Mouse (Mus musculus) CH12F3 (cell line): ENCODE measurements around the gene Vps13c.

Source experiments
- in situ Hi-C: fragments of 300-500 bp; cut with MboI; formaldehyde crosslinking; loops from 2 replicates; pipeline ENCODE4 v1.14.3; 2020; ENCODE audit warnings: low sequenced_read_pairs

The Vps13c gene

DNA sequence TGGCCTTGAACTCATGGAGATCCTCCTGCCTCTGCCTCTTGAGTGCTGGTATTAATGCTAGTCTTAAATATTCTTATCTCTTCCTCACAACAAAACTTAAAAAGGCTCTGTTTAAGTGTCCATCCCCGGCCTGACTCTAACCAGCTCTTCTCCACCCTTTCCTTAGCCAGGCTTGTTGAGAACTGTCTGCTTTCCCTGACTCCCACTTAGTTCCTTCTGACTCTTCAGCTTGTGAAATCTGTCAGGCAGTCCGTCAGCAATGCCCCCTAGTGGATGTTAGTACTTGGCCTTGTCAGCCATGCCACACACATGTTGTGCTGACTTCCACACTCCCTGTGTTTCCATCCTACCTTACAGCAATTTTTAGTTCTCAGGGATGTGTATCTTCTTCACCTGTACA lies 35.1 kb downstream of the Vps13c start:
- in situ Hi-C loops = no loop called here

GRCm38 (mm10) chr9:67877081-67877718 lies 37.0 kb downstream of the Vps13c start:
- in situ Hi-C loops = no loop called here

DNA sequence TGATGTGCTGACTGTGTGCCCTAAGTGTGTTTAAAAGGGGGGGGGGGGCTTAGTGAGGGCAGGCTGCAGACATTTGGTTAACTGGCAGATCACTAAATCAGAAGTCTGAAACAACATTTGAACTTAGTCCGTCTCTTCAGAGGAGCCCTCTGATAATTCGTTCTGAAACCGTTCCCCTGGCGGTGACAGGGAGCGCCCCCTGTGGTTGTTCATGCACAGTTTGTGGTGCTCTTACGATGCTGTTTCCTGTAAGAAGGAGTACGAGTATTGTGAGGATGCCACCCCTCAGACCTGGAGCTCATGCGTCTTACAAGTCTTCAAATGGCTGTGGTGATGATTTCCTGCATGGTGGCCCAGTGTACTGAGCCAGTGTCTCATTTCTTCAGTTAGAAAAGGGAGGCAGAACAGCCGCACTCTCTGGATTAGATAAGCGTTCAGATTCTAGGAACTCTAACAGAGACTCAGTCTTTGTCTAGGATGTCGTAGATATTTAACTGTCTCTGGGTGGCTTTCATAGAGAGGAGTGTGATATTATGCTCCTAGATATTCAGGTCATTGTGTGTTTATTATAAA lies 38.1 kb downstream of the Vps13c start:
- in situ Hi-C loops = no loop called here

- in situ Hi-C loops = no loop called here
These were observed 43.3 kb downstream of the Vps13c start for GRCm38 (mm10) chr9:67883349-67883984.

DNA sequence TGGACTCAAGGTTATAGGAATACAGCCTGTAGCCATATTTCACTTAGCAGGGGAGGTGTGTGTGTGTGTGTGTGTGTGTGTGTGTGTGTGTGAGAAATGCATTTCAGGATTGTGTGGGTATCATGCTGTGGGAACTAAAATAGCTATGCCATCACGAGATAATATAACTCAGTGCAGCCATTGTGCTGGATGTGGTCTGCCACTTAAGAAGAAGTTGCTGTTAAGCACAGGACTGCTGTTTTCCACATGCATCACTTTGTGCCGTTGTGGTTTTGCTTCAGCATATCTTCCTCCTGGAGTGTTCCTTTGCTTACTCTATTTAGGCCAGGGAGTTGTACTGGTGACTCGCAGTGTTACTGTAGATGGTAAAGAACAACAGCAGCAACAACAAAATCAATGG lies 43.9 kb downstream of the Vps13c start:
- in situ Hi-C loops = no loop called here

- in situ Hi-C loops = no loop called here
These were observed 47.0 kb downstream of the Vps13c start for GRCm38 (mm10) chr9:67886981-67887720.

GRCm38 (mm10) chr9:67893474-67893873 lies 53.3 kb downstream of the Vps13c start:
- in situ Hi-C loops = no loop called here

GRCm38 (mm10) chr9:67896646-67897295 lies 56.6 kb downstream of the Vps13c start:
- in situ Hi-C loops = no loop called here

DNA sequence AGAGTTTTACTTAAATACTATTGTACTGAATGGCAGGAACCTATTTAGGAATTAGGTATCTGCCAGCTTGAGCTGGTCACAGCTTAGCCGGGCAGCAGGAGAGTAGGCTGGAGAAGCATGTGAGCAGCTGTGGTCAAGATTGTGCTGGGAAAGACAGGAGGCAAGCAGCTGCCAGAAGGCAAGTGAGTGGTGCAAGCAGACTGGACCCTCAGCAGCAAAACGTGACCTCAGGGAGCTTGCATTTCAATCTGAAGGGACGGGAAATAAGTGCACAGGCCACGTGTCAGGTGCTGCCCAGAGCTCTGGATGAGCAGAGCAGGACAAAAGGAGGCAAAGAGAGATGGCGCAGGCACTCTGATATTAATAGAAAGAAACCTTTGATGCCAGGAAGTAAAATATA lies 60.2 kb downstream of the Vps13c start:
- in situ Hi-C loops = no loop called here

- in situ Hi-C loops = no loop called here
These were observed 64.2 kb downstream of the Vps13c start for GRCm38 (mm10) chr9:67904355-67904754.

DNA sequence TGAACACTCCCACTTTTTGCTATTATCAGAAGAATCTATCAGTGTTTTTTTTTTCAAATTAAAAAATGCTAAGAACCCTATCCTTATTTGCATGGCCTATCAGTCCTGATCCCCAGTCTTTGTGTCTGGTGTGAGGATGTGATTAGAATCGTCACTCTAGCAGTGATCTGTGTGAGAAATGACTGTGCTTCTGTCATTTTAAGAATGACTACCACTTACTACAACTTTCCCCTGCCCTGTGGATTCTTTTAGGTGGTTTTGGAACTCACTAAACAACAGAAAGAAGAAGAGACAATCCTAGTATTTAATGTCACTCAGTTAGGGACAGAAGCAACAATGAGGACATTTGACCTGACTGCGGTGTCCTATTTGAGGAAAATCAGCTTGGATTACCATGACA lies 65.3 kb downstream of the Vps13c start:
- in situ Hi-C loops = no loop called here

DNA sequence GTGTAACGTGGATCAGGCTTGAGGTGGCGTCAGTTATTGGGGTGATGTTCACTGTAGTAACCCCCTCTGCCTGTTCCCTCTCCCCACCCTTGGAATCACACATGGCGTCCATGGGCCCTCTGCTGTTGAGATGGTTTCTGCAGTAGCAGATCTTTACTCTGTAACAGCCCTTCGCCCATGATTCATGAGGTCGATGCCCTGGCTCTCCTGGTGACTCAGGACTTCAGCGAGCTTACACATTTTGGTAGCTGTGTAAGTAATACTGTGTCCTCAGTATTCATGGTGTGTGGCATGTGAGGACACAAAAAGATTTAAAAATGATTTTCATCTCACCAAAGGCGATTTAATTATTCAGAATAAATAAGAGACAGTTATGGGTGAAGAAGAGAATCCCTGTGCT lies 74.5 kb downstream of the Vps13c start:
- in situ Hi-C loops = no loop called here

DNA sequence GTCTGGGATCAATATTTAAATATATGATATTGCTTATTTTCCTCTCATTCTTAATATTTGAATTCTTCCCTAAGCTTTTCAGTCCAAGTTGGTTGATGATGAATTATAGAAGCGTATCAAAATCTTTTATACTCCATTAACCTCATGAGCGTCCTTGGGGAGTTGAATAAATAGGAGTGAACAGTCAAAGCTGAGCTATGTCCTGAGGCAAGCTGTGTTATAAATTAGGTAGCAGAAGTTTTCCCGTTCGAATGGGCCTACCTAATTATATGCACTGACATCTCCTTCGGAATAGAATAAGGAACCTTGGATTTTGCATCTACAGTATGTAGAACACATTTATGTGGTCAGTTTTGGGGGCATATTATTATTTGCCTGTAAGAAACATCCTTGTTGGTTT lies 82.2 kb downstream of the Vps13c start:
- in situ Hi-C loops = no loop called here

DNA sequence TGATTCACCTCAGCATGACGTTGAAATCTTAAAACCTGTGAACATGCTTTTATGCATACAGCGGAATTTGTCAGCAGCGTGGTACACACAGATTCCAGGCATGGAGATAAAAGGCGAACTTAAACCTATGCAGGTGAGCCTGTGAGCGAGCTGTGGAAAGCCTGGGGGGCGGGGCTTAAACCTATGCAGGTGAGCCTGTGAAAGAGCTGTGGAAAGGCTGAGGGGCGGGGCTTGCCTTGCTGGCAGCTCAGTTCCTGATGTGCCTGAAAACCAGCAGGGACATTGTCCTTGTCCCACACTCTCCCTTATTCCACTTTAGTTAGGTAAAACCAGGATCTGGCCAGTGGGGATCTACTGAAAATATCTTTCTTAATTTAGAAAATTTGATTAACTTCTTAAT lies 90.4 kb downstream of the Vps13c start:
- in situ Hi-C loops = no loop called here

DNA sequence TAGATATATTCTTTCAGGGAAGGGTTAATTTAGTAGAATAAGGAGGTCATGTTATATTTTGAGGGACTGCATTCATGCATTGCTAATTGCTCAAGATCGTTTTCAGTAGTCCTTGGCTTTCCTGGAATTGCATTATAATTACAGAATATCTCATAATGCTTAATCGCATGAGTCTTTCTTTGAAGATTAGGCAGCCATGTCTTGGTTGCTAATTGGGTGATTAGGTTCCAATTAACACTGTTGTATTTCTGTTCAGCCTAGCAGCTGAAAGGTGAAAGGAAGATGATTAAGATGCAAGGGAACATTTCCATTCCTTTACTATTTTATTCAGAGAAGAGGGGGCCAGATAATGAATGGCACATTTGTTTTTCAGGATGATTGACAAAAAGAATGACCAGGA lies 97.1 kb downstream of the Vps13c start:
- in situ Hi-C loops = no loop called here

GRCm38 (mm10) chr9:67955466-67956010 lies 115.3 kb downstream of the Vps13c start:
- in situ Hi-C loops = no loop called here

- in situ Hi-C loops = no loop called here
These were observed 121.8 kb downstream of the Vps13c start for GRCm38 (mm10) chr9:67961953-67962352.

DNA sequence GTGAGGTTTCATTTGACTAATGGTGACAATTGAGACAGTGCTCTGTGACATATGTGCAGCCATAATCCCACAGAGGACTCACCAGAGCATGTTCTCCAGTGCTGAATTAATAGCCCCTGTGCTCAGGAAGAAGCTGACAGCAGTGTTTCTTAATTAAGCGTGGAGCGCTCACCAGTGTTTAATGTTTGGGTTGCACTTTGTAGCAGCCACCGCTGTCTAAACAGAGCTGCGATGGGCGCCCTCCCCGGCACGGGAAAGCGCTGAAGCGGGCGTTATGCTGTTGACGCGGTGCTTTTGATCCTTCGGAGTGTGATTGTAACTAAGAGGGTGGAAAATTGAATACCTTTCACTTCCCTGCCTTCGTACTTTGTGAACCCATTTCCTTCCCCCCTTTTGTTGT lies 125.7 kb downstream of the Vps13c start:
- in situ Hi-C loops = no loop called here

- in situ Hi-C loops = no loop called here
These were observed 126.8 kb downstream of the Vps13c start for GRCm38 (mm10) chr9:67967011-67967410.

- in situ Hi-C loops = no loop called here
These were observed 133.3 kb downstream of the Vps13c start for GRCm38 (mm10) chr9:67973451-67973850.

GRCm38 (mm10) chr9:67975491-67975890 lies 135.3 kb downstream of the Vps13c start:
- in situ Hi-C loops = no loop called here
